Mouse (Mus musculus): ENCODE results near the gene Cmtm1. TPM values are rescaled to one million over a fixed set of nuclear protein-coding genes. Genes with fewer than 3 reads are reported as not detected.
"Not testable (repeated sequence)": the region's sequence is repeated elsewhere in the genome, so short reads cannot be mapped to it uniquely, and the experiment has no call there.

Cmtm1 gene
- polyA plus RNA-seq, 1 experiment = not detected

- Histone ChIP-seq H3K4me3 (replicated peaks) (no peak overlapping the region), H3K27me3 (replicated peaks) (peaks cover 3% of the 10 kb centered on the region), H3K36me3 (replicated peaks; ENCODE audit: low read length) (no peaks in the 10 kb centered on the region), H3K4me1 (peaks cover 21% of the 10 kb centered on the region), H3K9me3 (peaks cover 8% of the 10 kb centered on the region; the same call in 1 of the 2 replicates)
- no peak for TF ChIP-seq GATA1 (IDR thresholded peaks at IDR 0.05; ENCODE audit: borderline replicate concordance, low read length)
- no peak for TF ChIP-seq FLI1 (IDR thresholded peaks at IDR 0.05; ENCODE audit: low read length)
Measured at GRCm38 (mm10) chr8:104332665-104333631, 23.0 kb upstream of the Cmtm1 start.

- not testable (repeated sequence) for H3K27me3 ChIP-seq (replicated peaks); H3K4me1 ChIP-seq; H3K9me3 ChIP-seq; H3K36me3 ChIP-seq (replicated peaks; ENCODE audit: low read length); H3K4me3 ChIP-seq (replicated peaks)
Measured at GRCm38 (mm10) chr8:104321930-104322329, 12.0 kb upstream of the Cmtm1 start, which contains the start of gene Cmtm2b. Gene Cmtm2b (plus strand): TSS chr8:104322230.

- H3K9me3 ChIP-seq; H3K27me3 ChIP-seq (replicated peaks); H3K4me3 ChIP-seq (replicated peaks); H3K36me3 ChIP-seq (replicated peaks; ENCODE audit: low read length); H3K4me1 ChIP-seq: not testable (repeated sequence)
Measured at GRCm38 (mm10) chr8:104321267-104321666, 11.3 kb upstream of the Cmtm1 start, which contains the start of gene Gm11020. Gene Gm11020 (plus strand): TSS chr8:104321567.

GRCm38 (mm10) chr8:104313311-104313710 is 3.4 kb upstream of the Cmtm1 start:
- H3K4me3 ChIP-seq (replicated peaks) = no peak overlapping the region
- H3K27me3 ChIP-seq (replicated peaks) = no peaks in the 10 kb centered on the region
- H3K4me1 ChIP-seq = no peaks in the 10 kb centered on the region
- H3K36me3 ChIP-seq (replicated peaks; ENCODE audit: low read length) = no peaks in the 10 kb centered on the region
- no peaks in the 10 kb centered on the region; the same call in 1 of the 2 replicates for H3K9me3 ChIP-seq
- TF ChIP-seq FLI1 (IDR thresholded peaks at IDR 0.05; ENCODE audit: low read length) (no peak), GATA1 (IDR thresholded peaks at IDR 0.05; ENCODE audit: borderline replicate concordance, low read length) (no peak)

- H3K9me3 ChIP-seq; H3K27me3 ChIP-seq (replicated peaks); H3K36me3 ChIP-seq (replicated peaks; ENCODE audit: low read length); H3K4me1 ChIP-seq; H3K4me3 ChIP-seq (replicated peaks): not testable (repeated sequence)
Measured at GRCm38 (mm10) chr8:104312023-104312422, 2.1 kb upstream of the Cmtm1 start.

GRCm38 (mm10) chr8:104308341-104308740 is 1.6 kb downstream of the Cmtm1 start:
- not testable (repeated sequence) for H3K4me1 ChIP-seq; H3K27me3 ChIP-seq (replicated peaks); H3K4me3 ChIP-seq (replicated peaks); H3K36me3 ChIP-seq (replicated peaks; ENCODE audit: low read length); H3K9me3 ChIP-seq

- H3K4me3 ChIP-seq (replicated peaks) = no peak overlapping the region
- H3K36me3 ChIP-seq (replicated peaks; ENCODE audit: low read length) = no peaks in the 10 kb centered on the region
- no peaks in the 10 kb centered on the region for H3K4me1 ChIP-seq
- peaks cover 4% of the 10 kb centered on the region for H3K9me3 ChIP-seq
- no peaks in the 10 kb centered on the region for H3K27me3 ChIP-seq (replicated peaks)
- no peak for TF ChIP-seq FLI1 (IDR thresholded peaks at IDR 0.05; ENCODE audit: low read length)
Measured at GRCm38 (mm10) chr8:104304962-104305361, 5.0 kb downstream of the Cmtm1 start.

- not testable (repeated sequence) for H3K4me3 ChIP-seq (replicated peaks); H3K27me3 ChIP-seq (replicated peaks); H3K36me3 ChIP-seq (replicated peaks; ENCODE audit: low read length); H3K9me3 ChIP-seq; H3K4me1 ChIP-seq
Measured at GRCm38 (mm10) chr8:104302536-104302935, 7.4 kb downstream of the Cmtm1 start.

- not testable (repeated sequence) for H3K4me3 ChIP-seq (replicated peaks); H3K4me1 ChIP-seq; H3K36me3 ChIP-seq (replicated peaks; ENCODE audit: low read length)
Measured at GRCm38 (mm10) chr8:104301577-104301976, 8.4 kb downstream of the Cmtm1 start.

GRCm38 (mm10) chr8:104294396-104294795 is 15.5 kb downstream of the Cmtm1 start:
- Histone ChIP-seq H3K9me3 (0 out of 2 replicates have a peak, but pooled peaks cover 3% of the 10 kb centered on the region), H3K36me3 (replicated peaks; ENCODE audit: low read length) (no peaks in the 10 kb centered on the region), H3K27me3 (replicated peaks) (peaks cover 3% of the 10 kb centered on the region), H3K4me1 (no peaks in the 10 kb centered on the region; the same call in 1 of the 2 replicates), H3K4me3 (replicated peaks) (no peak overlapping the region)
- TF ChIP-seq GATA1 (IDR thresholded peaks at IDR 0.05; ENCODE audit: borderline replicate concordance, low read length) = no peak
- no peak for TF ChIP-seq FLI1 (IDR thresholded peaks at IDR 0.05; ENCODE audit: low read length)

More at GRCm38 (mm10) chr8:104301577-104301976, 8.4 kb downstream of the Cmtm1 start:
- not testable (repeated sequence) for H3K9me3 ChIP-seq; H3K27me3 ChIP-seq (replicated peaks)

GRCm38 (mm10) chr8:104293081-104293480 is 16.9 kb downstream of the Cmtm1 start, which contains the start of gene Cmtm2a:
Gene Cmtm2a (minus strand): TSS chr8:104293181.
- H3K4me3 ChIP-seq (replicated peaks); H3K27me3 ChIP-seq (replicated peaks); H3K4me1 ChIP-seq; H3K9me3 ChIP-seq; H3K36me3 ChIP-seq (replicated peaks; ENCODE audit: low read length): not testable (repeated sequence)
